Mouse (Mus musculus) megakaryocyte progenitor cell, adult 5-6 weeks (primary cell): ENCODE data around the gene Hist1h1d. TPM values are rescaled to one million over a fixed set of nuclear protein-coding genes. Genes with fewer than 3 reads are reported as not detected.
"Not testable (repeated sequence)": the region's sequence is repeated elsewhere in the genome, so short reads cannot be mapped to it uniquely, and the experiment has no call there.

Experiments used
- ATAC-seq: replicated peaks from 2 replicates; pipeline ENCODE4 v1.8.0; 2016; ENCODE audit warnings: mild to moderate bottlenecking, moderate TSS enrichment, inconsistent platforms; ENCODE audit not compliant: poor library complexity
- total RNA-seq, 2 experiments: library from RNA; stranded (forward) in 1 of 2; stranded (reverse) in 1 of 2; fragments of 157-497, 149-512 nt in 1 of 2; fragments of 200-1000 nt in 1 of 2; gene quantifications; 2 replicates each; pipeline versions ENCODE4 v1.2.3 to v1.2.4; 2015 to 2017

Gene Hist1h1d
- total RNA-seq, 2 experiments from 2014 or later: 9.3 to 112 TPM

- ATAC-seq: peak; percentile 23
These were observed 18.6 kb downstream of the Hist1h1d start for GRCm38 (mm10) chr13:23571504-23572217.

DNA sequence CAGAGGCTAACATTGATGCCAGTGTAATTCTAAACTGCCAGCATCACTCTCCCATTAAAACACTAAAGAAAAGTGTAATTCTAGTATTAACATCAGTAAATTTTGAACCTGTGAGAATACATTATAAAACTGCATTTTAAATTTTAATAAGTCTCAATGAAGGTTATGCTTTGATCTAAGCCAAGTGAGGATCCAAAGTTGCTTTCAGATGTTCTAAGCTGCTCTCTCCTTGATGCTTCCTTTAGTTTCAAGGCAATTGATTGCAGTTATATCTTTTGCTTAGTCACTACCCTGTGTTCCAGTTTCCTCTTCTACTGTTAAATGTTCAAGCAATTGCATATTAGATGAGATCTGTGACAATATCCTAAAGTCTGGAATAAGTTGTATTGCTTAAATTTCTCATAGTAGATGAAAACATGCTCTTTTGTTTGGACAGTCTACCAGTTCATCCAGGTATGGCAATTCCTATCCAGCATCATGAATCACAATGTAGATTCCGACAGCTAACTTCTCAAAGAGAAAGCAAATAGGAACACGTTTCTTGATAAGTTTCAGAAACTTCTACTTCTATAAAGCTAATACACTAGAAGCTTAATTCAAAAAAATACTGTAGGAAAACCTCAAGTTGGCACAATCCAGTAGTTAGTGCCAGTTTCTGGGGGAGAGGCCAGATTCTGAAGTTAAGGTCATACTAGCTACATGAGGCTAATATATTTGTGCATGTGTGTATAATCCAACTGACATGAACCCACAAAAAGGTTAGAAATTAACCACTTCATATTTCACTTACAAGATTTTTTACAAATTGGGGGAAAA lies 19.4 kb downstream of the Hist1h1d start:
- ATAC-seq: no peak

GRCm38 (mm10) chr13:23573034-23573897 lies 20.2 kb downstream of the Hist1h1d start:
- not testable (repeated sequence) for ATAC-seq

GRCm38 (mm10) chr13:23573898-23574524 lies 20.9 kb downstream of the Hist1h1d start, which contains the start of the genes Hist1h2bf and Hist1h2ad:
TSS of gene Hist1h2bf (minus strand) at chr13:23574196.
TSS of gene Hist1h2ad (plus strand) at chr13:23574381.
- ATAC-seq: peak; percentile 67

- not testable (repeated sequence) for ATAC-seq
These were observed 21.6 kb downstream of the Hist1h1d start for GRCm38 (mm10) chr13:23574546-23575170.

DNA sequence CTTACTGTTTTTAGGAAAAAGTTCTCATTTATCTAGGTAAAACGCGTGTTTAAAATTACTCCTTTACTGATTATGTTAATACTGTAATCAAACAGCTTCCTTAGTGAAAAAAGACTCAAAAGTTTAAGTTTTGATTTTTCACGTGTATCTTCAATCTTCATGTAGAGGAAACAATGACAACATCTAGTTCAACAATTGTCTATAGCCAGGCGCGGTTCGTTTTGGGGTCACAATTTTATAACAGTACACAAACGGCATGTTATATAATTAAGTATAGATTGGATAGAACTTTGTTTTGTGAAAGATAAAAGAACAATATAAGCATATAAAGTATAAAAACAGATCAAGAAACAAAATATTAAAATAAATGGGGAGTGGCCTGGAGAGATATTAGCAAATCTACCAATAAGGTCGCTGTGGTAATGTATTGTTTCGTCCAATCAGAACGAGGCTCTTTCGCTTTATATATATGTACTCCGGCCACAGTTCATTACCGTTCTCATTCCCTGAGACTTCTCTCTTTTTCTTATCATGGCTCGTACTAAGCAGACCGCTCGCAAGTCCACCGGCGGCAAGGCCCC lies 22.3 kb downstream of the Hist1h1d start, which contains the start of gene Hist1h3d:
TSS of gene Hist1h3d (plus strand) at position 493 of the 581 bp plus-strand sequence.
- peak; percentile 38 for ATAC-seq

DNA sequence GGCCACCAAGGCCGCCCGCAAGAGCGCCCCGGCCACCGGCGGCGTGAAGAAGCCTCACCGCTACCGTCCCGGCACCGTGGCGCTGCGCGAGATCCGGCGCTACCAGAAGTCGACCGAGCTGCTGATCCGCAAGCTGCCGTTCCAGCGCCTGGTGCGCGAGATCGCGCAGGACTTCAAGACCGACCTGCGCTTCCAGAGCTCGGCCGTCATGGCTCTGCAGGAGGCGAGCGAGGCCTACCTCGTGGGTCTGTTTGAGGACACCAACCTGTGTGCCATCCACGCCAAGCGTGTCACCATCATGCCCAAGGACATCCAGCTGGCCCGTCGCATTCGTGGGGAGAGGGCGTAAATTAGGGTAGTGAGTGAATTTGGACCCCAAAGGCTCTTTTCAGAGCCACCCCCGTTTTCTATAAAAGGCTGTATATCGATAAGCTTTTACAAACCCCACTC lies 22.8 kb downstream of the Hist1h1d start:
- not testable (repeated sequence) for ATAC-seq

DNA sequence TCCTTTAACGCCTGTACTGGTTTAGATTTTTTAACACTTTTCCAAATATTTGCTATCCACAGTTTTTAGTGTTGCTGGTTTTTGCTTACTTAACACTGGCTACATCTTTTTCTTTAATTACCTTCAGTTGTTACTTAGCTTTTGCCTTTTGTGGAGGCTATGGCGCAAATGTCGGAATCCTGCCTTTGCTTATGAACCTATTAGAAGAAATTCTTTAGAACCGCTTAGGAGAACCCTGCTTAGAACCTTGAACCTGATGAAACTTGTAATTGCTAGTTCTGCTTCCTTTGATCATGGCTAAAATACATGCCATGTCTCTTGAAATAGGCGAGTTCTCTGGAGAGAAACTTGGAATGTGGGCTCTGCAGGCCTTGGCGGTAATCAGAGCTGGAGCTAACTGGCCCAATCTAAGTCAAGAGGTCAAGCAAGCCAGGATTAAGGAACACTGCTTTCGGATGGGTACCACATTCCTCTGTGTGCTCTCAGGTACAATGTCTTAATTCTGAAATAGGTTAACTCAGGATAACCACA lies 23.4 kb downstream of the Hist1h1d start:
- no peak for ATAC-seq

GRCm38 (mm10) chr13:23576906-23577639 lies 24.0 kb downstream of the Hist1h1d start:
- ATAC-seq: no peak

GRCm38 (mm10) chr13:23577835-23578234 lies 24.8 kb downstream of the Hist1h1d start:
- no peak for ATAC-seq

DNA sequence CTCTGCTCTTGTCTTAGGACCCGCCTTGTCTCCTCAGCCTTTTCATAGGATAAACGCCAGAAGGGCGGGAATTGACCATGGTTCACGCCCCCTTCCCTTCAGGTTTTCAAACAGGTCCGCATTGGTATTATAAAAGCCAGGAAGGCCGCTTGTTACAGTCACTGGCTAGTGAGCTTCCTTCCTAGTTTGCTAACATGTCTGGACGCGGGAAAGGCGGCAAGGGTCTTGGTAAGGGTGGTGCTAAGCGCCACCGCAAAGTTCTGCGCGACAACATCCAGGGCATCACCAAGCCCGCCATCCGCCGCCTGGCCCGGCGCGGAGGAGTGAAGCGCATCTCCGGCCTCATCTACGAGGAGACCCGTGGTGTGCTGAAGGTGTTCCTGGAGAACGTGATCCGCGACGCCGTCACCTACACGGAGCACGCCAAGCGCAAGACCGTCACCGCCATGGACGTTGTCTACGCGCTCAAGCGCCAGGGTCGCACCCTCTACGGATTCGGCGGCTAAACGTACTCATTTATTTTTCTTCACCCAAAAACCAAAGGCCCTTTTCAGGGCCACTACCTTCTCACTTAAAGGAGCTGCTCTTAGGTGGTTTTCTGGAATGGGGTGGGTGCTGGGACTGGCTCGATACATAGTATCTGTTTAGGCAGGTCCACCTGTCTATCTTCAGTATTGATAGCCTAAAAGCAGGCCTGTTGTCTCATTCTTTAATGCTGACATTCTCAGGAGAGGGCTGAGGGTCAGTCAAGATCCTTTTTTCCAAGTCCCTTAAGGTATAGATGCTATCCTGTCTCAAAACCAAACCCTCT lies 28.6 kb downstream of the Hist1h1d start, which contains the start of gene Hist1h4d:
TSS of gene Hist1h4d (plus strand) at position 191 of the 811 bp plus-strand sequence.
- ATAC-seq: peak; percentile 69

- ATAC-seq: peak; percentile 2
These were observed 29.4 kb downstream of the Hist1h1d start for GRCm38 (mm10) chr13:23582219-23583056.

GRCm38 (mm10) chr13:23583387-23584068 lies 30.5 kb downstream of the Hist1h1d start:
- no peak for ATAC-seq

DNA sequence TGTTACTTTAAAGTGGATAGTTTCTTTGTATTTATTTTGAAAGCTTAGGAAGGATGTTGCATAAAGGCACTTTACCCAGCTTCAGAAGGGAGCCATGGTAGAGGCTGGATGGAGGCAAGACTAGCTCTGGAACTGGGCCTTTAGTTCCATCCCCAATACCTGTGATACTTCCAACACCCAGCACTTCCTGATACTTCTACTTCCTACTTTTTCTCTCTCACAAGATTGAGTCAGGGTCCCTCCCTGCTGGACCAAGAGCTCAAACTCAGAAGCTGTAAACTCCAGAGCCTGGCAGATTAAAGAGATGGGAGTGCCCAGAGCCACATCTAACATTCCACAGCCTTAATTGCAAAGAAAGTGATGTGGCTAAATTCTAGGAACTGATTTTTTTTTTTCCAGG lies 31.3 kb downstream of the Hist1h1d start:
- no peak for ATAC-seq

DNA sequence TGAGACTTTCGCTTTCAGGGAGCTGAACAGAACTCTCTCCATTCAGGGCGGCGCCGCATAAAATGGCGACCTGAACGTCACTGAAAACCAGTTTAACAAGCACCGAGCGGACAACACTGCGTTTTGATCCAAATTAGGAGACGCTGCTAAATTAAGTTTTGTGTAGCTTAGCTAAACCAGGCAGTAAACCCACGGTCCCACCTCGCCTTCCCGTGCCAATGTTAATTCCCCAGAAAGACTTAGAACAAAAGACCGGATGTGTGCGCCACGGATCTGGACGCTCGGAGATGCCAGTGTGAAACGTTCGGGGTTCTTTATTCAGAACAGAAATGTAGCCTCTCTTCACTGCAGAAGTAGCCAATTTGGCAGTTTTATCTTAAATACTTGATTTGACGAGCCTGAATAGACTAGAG lies 32.0 kb downstream of the Hist1h1d start:
- peak; percentile 17 for ATAC-seq
